Mouse (Mus musculus) ES-E14 (cell line): ENCODE data around the gene Prnp. TPM values are rescaled to one million over a fixed set of nuclear protein-coding genes. Genes with fewer than 3 reads are reported as not detected.

ENCODE experiments used
- DNase-seq: peaks from one replicate; pipeline ENCODE4 v3.0.0-alpha.2; 2013; ENCODE audit warnings: low read depth, low spot score
- H3K27ac ChIP-seq: 2 replicates; pipeline ENCODE4 v1.5.1; 2012; ENCODE audit warnings: low read depth, mild to moderate bottlenecking, low read length, moderate library complexity, mixed read lengths; ENCODE audit not compliant: poor library complexity, insufficient read depth, severe bottlenecking
- H3K36me3 ChIP-seq: 2 replicates; pipeline ENCODE4 v1.6.1; 2012; ENCODE audit warnings: mild to moderate bottlenecking, low read length, moderate library complexity, mixed read lengths; ENCODE audit not compliant: control insufficient read depth, poor library complexity, insufficient read depth, severe bottlenecking
- H3K4me1 ChIP-seq, 2 experiments: fragments of 150-350 bp in 1 of 2; sonication (generic) in 1 of 2; 2 replicates each; pipeline ENCODE4 v1.6.1; 2012; ENCODE audit warnings: low read length in 2 of 2, mild to moderate bottlenecking in 1 of 2, mixed read lengths in 1 of 2; ENCODE audit not compliant: control insufficient read depth in 2 of 2, insufficient read depth in 2 of 2, poor library complexity in 1 of 2
- H3K4me3 ChIP-seq, 2 experiments: fragments of 150-350 bp in 1 of 2; sonication (generic) in 1 of 2; 2 replicates each; pipeline ENCODE4 v1.5.1; 2012; ENCODE audit warnings: low read length in 2 of 2, low read depth in 1 of 2, mild to moderate bottlenecking in 1 of 2, mixed read lengths in 1 of 2; ENCODE audit not compliant: insufficient read depth in 1 of 2, poor library complexity in 1 of 2, severe bottlenecking in 1 of 2
- H3K9ac ChIP-seq: 2 replicates; pipeline ENCODE4 v1.6.1; 2012; ENCODE audit warnings: low read depth, mild to moderate bottlenecking, low read length, mixed read lengths; ENCODE audit not compliant: poor library complexity, insufficient read depth, severe bottlenecking
- H3K9me3 ChIP-seq: fragments of 150-350 bp; sonication (generic); 2 replicates; pipeline ENCODE4 v1.6.1; 2012; ENCODE audit warnings: low read depth, mild to moderate bottlenecking, low read length; ENCODE audit not compliant: control insufficient read depth, insufficient read depth
- CHD2 ChIP-seq: IDR thresholded peaks from 2 replicates; pipeline ENCODE4 v1.6.1; 2014; ENCODE audit warnings: mild to moderate bottlenecking, low read depth, low read length, inconsistent platforms
- HCFC1 ChIP-seq: IDR thresholded peaks from 2 replicates; pipeline ENCODE4 v1.6.1; 2012; ENCODE audit warnings: low read length, inconsistent platforms, borderline replicate concordance; ENCODE audit not compliant: insufficient read depth
- MAFK ChIP-seq: IDR thresholded peaks from 2 replicates; pipeline ENCODE4 v1.6.1; 2014; ENCODE audit warnings: mild to moderate bottlenecking, low read depth, low read length, inconsistent platforms; ENCODE audit not compliant: insufficient read depth
- ZC3H11A ChIP-seq: IDR thresholded peaks from 2 replicates; pipeline ENCODE4 v1.6.1; 2012; ENCODE audit warnings: low read depth, mild to moderate bottlenecking, inconsistent platforms, low read length, borderline replicate concordance
- ZNF384 ChIP-seq: IDR thresholded peaks from 2 replicates; pipeline ENCODE4 v1.6.1; 2012; ENCODE audit warnings: low read depth, low read length, inconsistent platforms
- in situ Hi-C, 2 experiments: fragments of 600-800 bp; cut with MboI; formaldehyde crosslinking; loops; one replicate each; pipeline ENCODE4 v1.15.1; 2025; ENCODE audit warnings: low sequenced_read_pairs in 2 of 2, inconsistent platforms in 1 of 2; ENCODE audit not compliant: unreplicated experiment in 2 of 2
- total RNA-seq: library from RNA; depleted of rRNA; stranded (reverse); fragments of 300-350 nt; gene quantifications from 2 replicates; pipeline ENCODE4 v1.2.3, GENCODE M21; 2012

Gene Prnp
- total RNA-seq, 1 experiment = 30.8 TPM

DNA sequence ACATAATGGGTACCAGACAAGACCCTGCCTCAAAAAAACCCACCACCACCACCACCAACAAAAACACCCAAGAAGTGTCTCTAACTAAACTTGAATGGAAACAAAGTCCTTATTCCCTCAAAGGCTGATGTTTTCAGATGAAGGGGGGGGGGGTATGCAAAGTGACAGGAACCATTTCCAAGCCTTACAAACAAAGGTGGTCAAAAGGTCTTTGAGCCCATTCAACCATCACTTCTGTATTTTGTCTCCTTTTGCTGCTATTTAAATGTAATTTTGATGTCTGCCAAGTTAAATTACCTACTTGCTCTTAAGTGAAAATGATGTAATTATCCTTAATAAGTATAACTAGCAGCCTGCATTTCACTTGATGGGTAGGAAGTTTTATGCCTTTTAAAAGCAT is 43.1 kb upstream of the Prnp start:
- Histone ChIP-seq H3K9ac (no peak overlapping the region), H3K36me3 (no peaks in the 10 kb centered on the region), H3K27ac (no peak overlapping the region), H3K4me1 (peaks cover 4 to 6% of the 10 kb centered on the region in 2 experiments; a peak in 1 of 4 replicates), H3K9me3 (no peaks in the 10 kb centered on the region), H3K4me3 (no peak overlapping the region)
- DNase-seq = no peak
- TF ChIP-seq MAFK (no peak), CHD2 (no peak), ZC3H11A (no peak), HCFC1 (no peak), ZNF384 (no peak)
- in situ Hi-C loops = no loop called here

DNA sequence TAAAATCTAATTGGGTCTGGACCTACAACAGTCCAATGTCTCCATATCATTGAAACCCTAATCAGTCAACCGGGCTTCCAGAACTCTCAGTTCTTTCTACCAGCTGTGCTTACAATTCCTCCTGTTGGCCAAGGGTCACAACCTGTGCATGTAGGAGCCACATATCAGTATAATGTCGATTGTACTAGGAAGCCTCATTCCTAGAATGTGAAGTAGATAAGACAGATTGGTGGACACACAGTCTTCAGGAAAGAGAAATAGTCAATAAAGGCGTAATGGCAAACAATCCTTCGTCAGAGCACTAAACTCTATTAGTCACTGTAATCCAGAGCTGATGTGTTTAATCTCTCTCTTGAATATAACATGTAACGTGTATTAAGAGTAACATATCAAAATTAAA is 40.7 kb upstream of the Prnp start:
- TF ChIP-seq MAFK (no peak), ZNF384 (no peak), HCFC1 (no peak), ZC3H11A (no peak), CHD2 (no peak)
- H3K4me3 ChIP-seq = no peak overlapping the region
- H3K4me1 ChIP-seq = peaks cover 3 to 4% of the 10 kb centered on the region in 2 experiments; a peak in 1 of 4 replicates
- H3K36me3 ChIP-seq = no peaks in the 10 kb centered on the region
- H3K9me3 ChIP-seq = no peaks in the 10 kb centered on the region
- in situ Hi-C loops = no loop called here
- DNase-seq = no peak
- H3K27ac ChIP-seq = no peak overlapping the region
- H3K9ac ChIP-seq = no peak overlapping the region

DNA sequence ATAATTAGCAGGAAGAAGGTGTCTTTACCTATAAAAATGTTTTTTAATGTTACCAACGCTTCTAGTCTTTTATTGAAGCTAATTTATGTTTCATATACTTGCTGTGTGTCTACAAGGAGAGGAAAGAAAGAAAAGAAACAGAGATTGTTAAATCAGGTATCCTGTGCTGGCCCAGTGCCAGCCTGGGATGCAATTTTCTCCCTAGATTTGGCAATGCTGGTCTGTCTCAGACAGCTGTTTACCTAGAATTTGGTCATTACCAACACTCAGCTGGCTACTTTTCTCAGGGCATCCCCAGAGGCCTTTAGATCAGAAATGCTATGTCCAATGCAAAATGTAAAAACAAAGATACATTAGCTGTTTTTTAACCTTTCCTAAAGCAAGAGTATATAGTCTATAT is 36.4 kb upstream of the Prnp start:
- H3K36me3 ChIP-seq = no peaks in the 10 kb centered on the region
- H3K9me3 ChIP-seq = no peaks in the 10 kb centered on the region
- peaks cover under 1 to 3% of the 10 kb centered on the region in 2 experiments; a peak in 1 of 4 replicates for H3K4me1 ChIP-seq
- H3K9ac ChIP-seq = no peak overlapping the region
- in situ Hi-C loops = no loop called here
- H3K4me3 ChIP-seq = no peak overlapping the region
- no peak overlapping the region for H3K27ac ChIP-seq
- no peak for DNase-seq
- TF ChIP-seq ZNF384 (no peak), CHD2 (no peak), HCFC1 (no peak), ZC3H11A (no peak), MAFK (no peak)

DNA sequence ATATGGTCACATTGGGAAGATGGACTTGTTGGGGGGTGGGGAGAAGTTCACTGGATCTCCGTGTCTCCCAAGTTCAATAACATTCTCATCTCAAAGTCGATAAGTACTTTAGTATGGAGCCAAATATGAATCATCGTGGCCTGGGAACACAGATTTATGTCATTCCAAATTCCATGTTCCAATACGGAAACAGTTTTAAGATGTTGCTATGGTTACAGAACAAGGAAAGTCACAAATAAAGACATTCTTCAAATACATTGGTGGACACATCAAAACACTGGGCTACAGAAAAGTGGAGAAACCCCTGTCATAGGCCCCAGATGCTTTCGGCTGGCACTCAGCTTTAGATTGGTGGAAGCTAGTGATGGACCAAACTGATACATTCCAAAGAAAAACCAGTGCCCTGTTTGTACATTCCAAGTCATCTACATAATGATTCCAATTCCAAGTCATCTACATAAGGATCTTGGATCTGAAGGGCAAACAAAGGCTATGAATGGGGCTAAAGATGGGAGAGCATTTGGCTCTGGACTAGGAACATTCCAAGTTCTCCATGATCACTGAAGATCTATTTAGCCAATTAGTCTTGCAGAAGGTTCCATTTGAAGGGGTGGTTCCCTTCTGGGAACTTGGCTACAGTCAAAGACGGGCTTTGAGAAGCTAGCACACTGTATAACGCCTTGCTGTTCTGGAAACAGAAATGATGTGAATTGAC is 33.0 kb upstream of the Prnp start:
- H3K36me3 ChIP-seq = no peaks in the 10 kb centered on the region
- no peaks in the 10 kb centered on the region for H3K9me3 ChIP-seq
- H3K9ac ChIP-seq = no peak overlapping the region
- in situ Hi-C loops = no loop called here
- no peak overlapping the region for H3K4me3 ChIP-seq
- DNase-seq = no peak
- TF ChIP-seq ZC3H11A (no peak), HCFC1 (no peak), CHD2 (no peak), MAFK (no peak), ZNF384 (no peak)
- H3K4me1 ChIP-seq = no peaks in the 10 kb centered on the region; a peak in 1 of 4 replicates
- H3K27ac ChIP-seq = no peak overlapping the region
